Mouse (Mus musculus): Measurements from ENCODE around the gene Eif3i. TPM values are rescaled to one million over a fixed set of nuclear protein-coding genes. Genes with fewer than 3 reads are reported as not detected.

Eif3i gene
- polyA plus RNA-seq, 1 experiment from 2014 or later = 220 TPM

DNA sequence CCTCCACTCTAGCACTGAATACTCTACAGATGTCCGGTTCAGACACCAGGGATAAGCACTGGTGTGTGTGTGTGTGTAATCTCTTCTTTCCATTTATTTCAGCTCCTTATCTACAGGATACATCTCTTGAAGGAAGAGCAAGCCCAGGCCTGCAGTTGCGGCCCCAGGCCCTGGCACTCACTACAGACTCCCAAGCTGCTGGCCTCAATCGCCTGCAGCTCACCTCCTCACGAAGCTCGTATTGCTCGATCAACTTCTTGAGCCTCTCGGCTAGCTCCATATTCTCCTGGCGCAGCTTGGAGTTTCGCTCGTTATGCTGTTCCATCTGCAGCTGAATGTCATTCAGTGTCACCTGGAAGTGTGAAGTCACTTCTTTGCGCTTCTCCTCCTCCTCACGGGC is 31.4 kb upstream of the Eif3i start:
- H3K4me1 ChIP-seq (replicated peaks; ENCODE audit: control insufficient read depth, insufficient read depth, low read length) = peaks cover 6% of the 10 kb centered on the region
- no peak overlapping the region for H3K4me2 ChIP-seq (ENCODE audit: low read length)
- H3K9me3 ChIP-seq (ENCODE audit: control insufficient read depth, low read length) = no peaks in the 10 kb centered on the region
- no peak overlapping the region for H3K4me3 ChIP-seq (replicated peaks; ENCODE audit: low read length)
- WGBS = 81% methylated on average over 12 of the region's 12 CpGs
- peaks cover 80% of the 10 kb centered on the region for H3K36me3 ChIP-seq (ENCODE audit: control insufficient read depth, insufficient read depth)
- H3K27ac ChIP-seq (ENCODE audit: low read length) = no peak overlapping the region
- no peak overlapping the region for H3K9ac ChIP-seq (replicated peaks; ENCODE audit: low read depth, low read length)
- H3K27me3 ChIP-seq (replicated peaks; ENCODE audit: control insufficient read depth, insufficient read depth, low read length) = no peaks in the 10 kb centered on the region
- no peak for ATAC-seq

- Histone ChIP-seq H3K4me2 (ENCODE audit: low read length) (no peak overlapping the region), H3K4me3 (replicated peaks; ENCODE audit: low read length) (no peak overlapping the region), H3K27ac (ENCODE audit: low read length) (no peak overlapping the region), H3K27me3 (replicated peaks; ENCODE audit: control insufficient read depth, insufficient read depth, low read length) (no peaks in the 10 kb centered on the region), H3K9ac (replicated peaks; ENCODE audit: low read depth, low read length) (no peak overlapping the region), H3K4me1 (replicated peaks; ENCODE audit: control insufficient read depth, insufficient read depth, low read length) (peaks cover 8% of the 10 kb centered on the region), H3K9me3 (ENCODE audit: control insufficient read depth, low read length) (no peaks in the 10 kb centered on the region), H3K36me3 (ENCODE audit: control insufficient read depth, insufficient read depth) (peaks cover 78% of the 10 kb centered on the region)
- ATAC-seq = no peak
- WGBS = 64% methylated on average over 4 of the region's 4 CpGs
These were observed 30.5 kb upstream of the Eif3i start for GRCm38 (mm10) chr4:129630944-129631343.

- ATAC-seq = no peak
- 79% methylated on average over 6 of the region's 6 CpGs for WGBS
- Histone ChIP-seq H3K9ac (replicated peaks; ENCODE audit: low read depth, low read length) (no peak overlapping the region), H3K4me2 (ENCODE audit: low read length) (no peak overlapping the region), H3K27ac (ENCODE audit: low read length) (0 out of 2 replicates have a peak overlapping the region, but pooled peaks have one; percentile 5), H3K4me1 (replicated peaks; ENCODE audit: control insufficient read depth, insufficient read depth, low read length) (peaks cover 37% of the 10 kb centered on the region), H3K4me3 (replicated peaks; ENCODE audit: low read length) (no peak overlapping the region), H3K27me3 (replicated peaks; ENCODE audit: control insufficient read depth, insufficient read depth, low read length) (no peaks in the 10 kb centered on the region), H3K36me3 (ENCODE audit: control insufficient read depth, insufficient read depth) (peaks cover 39% of the 10 kb centered on the region), H3K9me3 (ENCODE audit: control insufficient read depth, low read length) (no peaks in the 10 kb centered on the region)
These were observed 25.6 kb upstream of the Eif3i start for GRCm38 (mm10) chr4:129626035-129626434.

DNA sequence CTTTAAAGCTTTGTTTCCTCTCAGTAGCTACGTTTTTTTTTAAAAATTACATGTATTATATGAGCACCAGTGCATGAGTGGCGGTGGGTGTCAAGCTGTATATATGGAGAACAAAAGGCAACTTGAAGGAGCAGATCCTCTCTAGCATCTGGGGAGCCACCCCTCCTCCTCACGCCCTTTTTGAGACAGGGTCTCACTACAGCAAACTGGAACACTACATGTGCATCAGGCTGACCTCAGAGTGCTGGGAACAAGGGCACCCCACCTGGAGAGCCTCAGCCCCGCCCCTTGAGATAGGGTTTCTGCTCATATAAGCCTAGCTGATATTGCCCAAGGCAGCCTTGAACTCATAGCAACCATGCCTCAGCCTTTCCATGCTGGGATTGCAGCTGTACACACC is 25.0 kb upstream of the Eif3i start:
- 53% methylated on average over 4 of the region's 4 CpGs for WGBS
- Histone ChIP-seq H3K4me2 (ENCODE audit: low read length) (peak overlapping the region; percentile 79; the same call in 1 of the 2 replicates), H3K36me3 (ENCODE audit: control insufficient read depth, insufficient read depth) (peaks cover 34% of the 10 kb centered on the region), H3K9me3 (ENCODE audit: control insufficient read depth, low read length) (no peaks in the 10 kb centered on the region), H3K27ac (ENCODE audit: low read length) (peak overlapping the region; percentile 95), H3K9ac (replicated peaks; ENCODE audit: low read depth, low read length) (no peak overlapping the region), H3K4me1 (replicated peaks; ENCODE audit: control insufficient read depth, insufficient read depth, low read length) (peaks cover 35% of the 10 kb centered on the region), H3K4me3 (replicated peaks; ENCODE audit: low read length) (no peak overlapping the region), H3K27me3 (replicated peaks; ENCODE audit: control insufficient read depth, insufficient read depth, low read length) (no peaks in the 10 kb centered on the region)
- ATAC-seq = no peak

DNA sequence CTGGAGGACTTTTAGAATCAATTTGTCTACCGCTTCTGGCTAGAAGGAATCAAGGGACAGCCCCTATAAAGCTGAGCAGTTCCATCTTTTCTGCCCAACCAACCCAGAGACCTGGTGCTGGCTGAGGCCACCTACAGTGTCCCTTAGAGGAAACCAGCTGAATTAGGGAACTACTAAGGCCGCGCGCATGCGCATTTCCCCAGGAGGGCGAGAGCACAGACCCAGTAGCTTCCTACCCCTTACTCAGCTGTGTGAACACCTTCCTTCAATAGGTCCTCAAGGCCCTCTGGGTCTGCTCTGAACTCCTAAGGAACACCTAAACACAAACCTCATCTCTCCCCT is 24.6 kb upstream of the Eif3i start:
- Histone ChIP-seq H3K4me1 (replicated peaks; ENCODE audit: control insufficient read depth, insufficient read depth, low read length) (peaks cover 35% of the 10 kb centered on the region), H3K9me3 (ENCODE audit: control insufficient read depth, low read length) (no peaks in the 10 kb centered on the region), H3K27ac (ENCODE audit: low read length) (peak overlapping the region; percentile 95), H3K4me2 (ENCODE audit: low read length) (peak overlapping the region; percentile 79), H3K9ac (replicated peaks; ENCODE audit: low read depth, low read length) (peak overlapping the region; percentile 30), H3K27me3 (replicated peaks; ENCODE audit: control insufficient read depth, insufficient read depth, low read length) (no peaks in the 10 kb centered on the region), H3K4me3 (replicated peaks; ENCODE audit: low read length) (peak overlapping the region; percentile 62), H3K36me3 (ENCODE audit: control insufficient read depth, insufficient read depth) (peaks cover 29% of the 10 kb centered on the region)
- no peak for ATAC-seq
- 2% methylated on average over 6 of the region's 6 CpGs for WGBS

- H3K27me3 ChIP-seq (replicated peaks; ENCODE audit: control insufficient read depth, insufficient read depth, low read length) = no peaks in the 10 kb centered on the region
- peak overlapping the region; percentile 95 for H3K27ac ChIP-seq (ENCODE audit: low read length)
- ATAC-seq = peak; percentile 97
- no peaks in the 10 kb centered on the region for H3K9me3 ChIP-seq (ENCODE audit: control insufficient read depth, low read length)
- peak overlapping the region; percentile 62 for H3K4me3 ChIP-seq (replicated peaks; ENCODE audit: low read length)
- peaks cover 35% of the 10 kb centered on the region for H3K4me1 ChIP-seq (replicated peaks; ENCODE audit: control insufficient read depth, insufficient read depth, low read length)
- 1% methylated on average over 18 of the region's 18 CpGs for WGBS
- peak overlapping the region; percentile 79 for H3K4me2 ChIP-seq (ENCODE audit: low read length)
- peak overlapping the region; percentile 72 for H3K9ac ChIP-seq (replicated peaks; ENCODE audit: low read depth, low read length)
- H3K36me3 ChIP-seq (ENCODE audit: control insufficient read depth, insufficient read depth) = peaks cover 24% of the 10 kb centered on the region
These were observed 24.0 kb upstream of the Eif3i start for GRCm38 (mm10) chr4:129624281-129625028.

DNA sequence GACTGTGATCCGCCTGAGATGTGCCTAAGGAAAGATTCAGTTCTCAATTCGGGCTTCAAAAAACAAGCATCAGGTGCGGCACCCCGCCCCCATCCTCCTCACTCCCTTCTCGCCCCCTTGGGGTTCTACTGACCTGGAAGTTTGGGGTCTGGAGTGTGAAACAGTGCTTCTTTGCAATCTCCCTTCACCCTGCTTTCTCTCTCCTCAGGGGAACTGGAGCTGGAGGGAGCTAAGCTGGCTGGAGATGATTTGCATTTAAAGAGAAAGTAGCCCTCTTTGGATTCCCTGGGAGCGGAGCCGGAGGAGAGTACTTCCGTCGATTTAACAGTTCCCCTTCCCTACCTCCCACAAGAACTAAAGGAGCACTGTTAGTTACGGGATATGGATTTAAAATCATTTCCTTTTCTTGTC is 23.2 kb upstream of the Eif3i start, which contains the start of gene Ccdc28b:
Ccdc28b (minus strand) TSS at position 267 of the 411 bp plus-strand sequence.
- Histone ChIP-seq H3K4me1 (replicated peaks; ENCODE audit: control insufficient read depth, insufficient read depth, low read length) (peaks cover 39% of the 10 kb centered on the region), H3K4me2 (ENCODE audit: low read length) (peak within 1 kb of the TSS; percentile 79), H3K27ac (ENCODE audit: low read length) (peak within 1 kb of the TSS; percentile 95), H3K27me3 (replicated peaks; ENCODE audit: control insufficient read depth, insufficient read depth, low read length) (no peaks in the 10 kb centered on the region), H3K36me3 (ENCODE audit: control insufficient read depth, insufficient read depth) (peaks cover 18% of the 10 kb centered on the region), H3K9ac (replicated peaks; ENCODE audit: low read depth, low read length) (peak within 1 kb of the TSS; percentile 72), H3K4me3 (replicated peaks; ENCODE audit: low read length) (peak within 1 kb of the TSS; percentile 62), H3K9me3 (ENCODE audit: control insufficient read depth, low read length) (no peaks in the 10 kb centered on the region)
- ATAC-seq = peak; percentile 62
- 0% methylated on average over 10 of the region's 10 CpGs for WGBS

DNA sequence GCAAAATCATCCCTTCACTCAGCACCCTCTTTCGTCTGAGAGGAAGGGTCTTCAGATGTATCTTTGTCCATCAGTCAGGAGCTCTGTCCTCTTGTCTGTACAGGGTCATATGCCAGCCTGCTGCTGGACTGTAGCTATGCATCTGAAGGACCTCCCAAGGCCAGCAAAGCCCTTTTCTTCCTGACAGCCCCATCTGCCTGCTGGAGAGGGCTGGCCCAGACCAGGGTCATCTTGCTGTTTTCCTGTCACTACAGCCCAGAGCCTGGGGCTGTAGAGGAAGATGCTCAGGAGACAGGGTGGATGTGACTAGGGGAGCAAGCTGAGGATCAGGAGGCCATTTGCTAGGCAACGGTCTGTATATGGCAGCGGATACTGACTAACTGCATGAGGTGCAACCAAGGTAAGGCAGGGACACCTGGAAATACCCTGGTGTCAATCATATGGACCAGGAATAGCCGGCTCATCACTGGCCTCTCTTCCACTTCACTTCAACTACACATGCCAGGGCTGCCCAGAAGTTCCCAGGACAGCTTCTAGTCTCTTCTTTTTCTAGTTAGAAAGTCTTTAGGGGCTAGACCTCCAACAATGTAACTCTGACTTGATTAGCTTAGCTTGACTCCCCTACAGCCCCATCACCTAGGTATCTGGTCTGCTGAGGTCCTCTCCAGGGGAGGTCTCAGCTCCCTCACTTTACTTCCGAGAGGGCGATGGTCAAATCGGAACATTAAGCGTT is 22.5 kb upstream of the Eif3i start:
- no peak for ATAC-seq
- Histone ChIP-seq H3K4me2 (ENCODE audit: low read length) (peak overlapping the region; percentile 79), H3K4me1 (replicated peaks; ENCODE audit: control insufficient read depth, insufficient read depth, low read length) (peaks cover 45% of the 10 kb centered on the region), H3K4me3 (replicated peaks; ENCODE audit: low read length) (peak overlapping the region; percentile 62), H3K27ac (ENCODE audit: low read length) (peak overlapping the region; percentile 95), H3K9ac (replicated peaks; ENCODE audit: low read depth, low read length) (peak overlapping the region; percentile 72), H3K36me3 (ENCODE audit: control insufficient read depth, insufficient read depth) (peaks cover 11% of the 10 kb centered on the region; the same call in 1 of the 2 replicates), H3K9me3 (ENCODE audit: control insufficient read depth, low read length) (no peaks in the 10 kb centered on the region), H3K27me3 (replicated peaks; ENCODE audit: control insufficient read depth, insufficient read depth, low read length) (no peaks in the 10 kb centered on the region)
- 20% methylated on average over 8 of the region's 8 CpGs for WGBS

GRCm38 (mm10) chr4:129622120-129622802 is 21.8 kb upstream of the Eif3i start:
- WGBS = 79% methylated on average over 11 of the region's 11 CpGs
- peak overlapping the region; percentile 62; the same call in 1 of the 2 replicates for H3K4me3 ChIP-seq (replicated peaks; ENCODE audit: low read length)
- peaks cover 4% of the 10 kb centered on the region; the same call in 1 of the 2 replicates for H3K36me3 ChIP-seq (ENCODE audit: control insufficient read depth, insufficient read depth)
- H3K27ac ChIP-seq (ENCODE audit: low read length) = no peak overlapping the region
- H3K9me3 ChIP-seq (ENCODE audit: control insufficient read depth, low read length) = no peaks in the 10 kb centered on the region
- H3K27me3 ChIP-seq (replicated peaks; ENCODE audit: control insufficient read depth, insufficient read depth, low read length) = no peaks in the 10 kb centered on the region
- H3K4me2 ChIP-seq (ENCODE audit: low read length) = peak overlapping the region; percentile 79
- no peak for ATAC-seq
- peak overlapping the region; percentile 72 for H3K9ac ChIP-seq (replicated peaks; ENCODE audit: low read depth, low read length)
- peaks cover 51% of the 10 kb centered on the region for H3K4me1 ChIP-seq (replicated peaks; ENCODE audit: control insufficient read depth, insufficient read depth, low read length)
